Mouse (Mus musculus): ENCODE measurements around the gene Gm21882. TPM values are rescaled to one million over a fixed set of nuclear protein-coding genes. Genes with fewer than 3 reads are reported as not detected.
"Not testable (repeated sequence)": the region's sequence is repeated elsewhere in the genome, so short reads cannot be mapped to it uniquely, and the experiment has no call there.

Gm21882 gene
- polyA plus RNA-seq (2015; fragmentation: Nextera tagmentation; extraction: Ambion mirVana) = not detected in 2 replicates

DNA sequence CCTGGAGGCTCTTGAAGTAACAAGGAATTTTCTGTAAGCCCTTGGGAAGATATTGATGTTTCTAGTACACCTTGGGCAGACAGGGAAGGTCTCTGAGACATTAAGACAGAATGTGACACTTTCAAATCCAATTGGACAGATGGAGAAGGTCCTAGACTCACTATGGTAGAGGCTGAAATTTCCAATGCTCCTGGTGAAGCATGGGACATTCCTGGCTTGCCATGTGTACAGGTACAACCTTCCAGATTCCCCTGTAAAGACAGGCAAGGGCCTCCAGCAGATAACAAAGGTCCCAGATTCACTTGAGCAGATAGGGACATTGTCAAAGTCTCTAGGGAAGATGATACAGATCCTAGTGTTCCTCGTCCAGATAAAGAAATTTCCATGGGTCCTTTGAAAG is at the start of gene Gm21882:
Gene Gm21882, minus strand, starts transcription at position 101 of the 400 bp plus-strand sequence.
- not testable (repeated sequence) for H3K9ac ChIP-seq; H3K9me3 ChIP-seq; H3K4me3 ChIP-seq; H3K4me1 ChIP-seq (replicated peaks); H3K27me3 ChIP-seq; H3K27ac ChIP-seq; H3K4me2 ChIP-seq; ATAC-seq (ENCODE audit: low FRiP score); H3K36me3 ChIP-seq
- no CpG with 5 or more reads among the region's 1 CpGs for WGBS

Other genes with a start within 250 kb of the Gm21882 start
- not detected in 2 replicates for gene Gm21865, start 64.6 kb downstream of the Gm21882 start, polyA plus RNA-seq (2015; fragmentation: Nextera tagmentation; extraction: Ambion mirVana)